In genomic region chr14:118705808-118706731, GRCm38 (mm10) we compare ENCODE assay signal across 8 mouse cellular contexts. TPM values are rescaled to one million over a fixed set of nuclear protein-coding genes. Genes with fewer than 3 reads are reported as not detected.
DNase-seq lines count a peak whose midpoint lies in the region; ATAC-seq and TF ChIP-seq lines count a peak whose summit lies in the region.

Gene Abcc4, minus strand, starts transcription at chr14:118706219.

- H3K4me1 ChIP-seq in forebrain, embryonic 14.5 days (ENCODE audit: control insufficient read depth, insufficient read depth, low read length): peaks cover 8% of the 10 kb centered on the region; the same call in 1 of the 2 replicates
- H3K4me1 ChIP-seq in lung, adult 2 months (ENCODE audit: control insufficient read depth, insufficient read depth, low read length): peaks cover 7% of the 10 kb centered on the region
- H3K4me1 ChIP-seq in neural tube, embryonic 15.5 days: peaks cover 25% of the 10 kb centered on the region

- peak; percentile 81 for DNase-seq in ES-CJ7 (ENCODE audit: low read depth, low spot score)
- peak; percentile 67 for DNase-seq in forebrain, embryonic 14.5 days (ENCODE audit: low spot score)
- peak; percentile 85 to 87 for DNase-seq in heart, postnatal 14 days
- DNase-seq in layer of hippocampus, adult 18-20 months (ENCODE audit: low spot score in 2 of 2): peak; percentile 52 to 70
- DNase-seq in lung, adult 2 months: peak; percentile 84
- DNase-seq in thymus, adult 18-20 months: peak; percentile 70

- H3K4me3 ChIP-seq in forebrain, embryonic 14.5 days (ENCODE audit: low read depth, low read length): peak within 1 kb of the TSS; percentile 65
- peak within 1 kb of the TSS; percentile 80 for H3K4me3 ChIP-seq in lung, adult 2 months (replicated peaks; ENCODE audit: extremely low read depth, low read depth, low read length)
- peak within 1 kb of the TSS; percentile 65 for H3K4me3 ChIP-seq in neural tube, embryonic 15.5 days (replicated peaks)

- H3K4me2 ChIP-seq in forebrain, embryonic 14.5 days (ENCODE audit: low read length): peak within 1 kb of the TSS; percentile 95
- peak within 1 kb of the TSS; percentile 98 for H3K4me2 ChIP-seq in neural tube, embryonic 15.5 days

- no peaks in the 10 kb centered on the region for H3K36me3 ChIP-seq in forebrain, embryonic 14.5 days (ENCODE audit: control insufficient read depth, insufficient read depth, low read length)
- no peaks in the 10 kb centered on the region for H3K36me3 ChIP-seq in neural tube, embryonic 15.5 days

- H3K9ac ChIP-seq in forebrain, embryonic 14.5 days (ENCODE audit: low read length): peak within 1 kb of the TSS; percentile 70
- H3K9ac ChIP-seq in neural tube, embryonic 15.5 days (replicated peaks): peak within 1 kb of the TSS; percentile 55

- no peaks in the 10 kb centered on the region for H3K9me3 ChIP-seq in forebrain, embryonic 14.5 days (replicated peaks; ENCODE audit: control insufficient read depth, low read length)
- H3K9me3 ChIP-seq in neural tube, embryonic 15.5 days (replicated peaks): no peaks in the 10 kb centered on the region

- intact Hi-C loops in heart, postnatal 14 days (cut with DNase I): no loop called here

- peak; percentile 65 for ATAC-seq in cerebellum, adult (ENCODE audit: insufficient number of reproducible peaks, low FRiP score, low TSS enrichment)
- ATAC-seq in forebrain, embryonic 14.5 days: peak; percentile 76
- ATAC-seq in neural tube, embryonic 15.5 days (ENCODE audit: low FRiP score): peak; percentile 79

- no peak within 1 kb of the TSS for H3K27ac ChIP-seq in forebrain, embryonic 14.5 days (ENCODE audit: low read depth, low read length)
- H3K27ac ChIP-seq in neural tube, embryonic 15.5 days (replicated peaks): peak within 1 kb of the TSS; percentile 58

- TF ChIP-seq POLR2A in lung, adult 2 months (IDR thresholded peaks at IDR 0.05; ENCODE audit: borderline replicate concordance, extremely low read depth, low read depth, low read length): 0 out of 2 replicates have a peak, but pooled peaks have one; percentile 4

- WGBS in forebrain, embryonic 14.5 days: under 1% methylated on average over 82 of the region's 106 CpGs
- 1% methylated on average over 106 of the region's 106 CpGs for WGBS in lung, adult 2 months
- WGBS in neural tube, embryonic 15.5 days: under 1% methylated on average over 103 of the region's 106 CpGs

- TF ChIP-seq CTCF in lung, adult 2 months (IDR thresholded peaks at IDR 0.05; ENCODE audit: insufficient read depth, low read length): no peak

- peaks cover 10% of the 10 kb centered on the region for H3K27me3 ChIP-seq in forebrain, embryonic 14.5 days (replicated peaks; ENCODE audit: control insufficient read depth, insufficient read depth, low read length)
- peaks cover 14% of the 10 kb centered on the region for H3K27me3 ChIP-seq in neural tube, embryonic 15.5 days (replicated peaks)

RNA-seq across cellular contexts. Expression of gene Abcc4, which starts in this region (rescaled TPM):
- polyA plus RNA-seq in forebrain, embryonic 14.5 days (2014; fragmentation: Nextera tagmentation; extraction: Ambion mirVana): 1.0 and 1.3 TPM in 2 replicates
- total RNA-seq in heart, postnatal 14 days (2021): 1 to 10 TPM; 9.6 to 9.9 TPM
- 1 to 10 TPM; 7.1 to 8.2 TPM for total RNA-seq in layer of hippocampus, adult 18-20 months (2021)
- polyA plus RNA-seq in lung, adult 2 months (2012; rRNA removed): 3.6 and 8.7 TPM in 2 replicates
- 3.1 and 3.2 TPM in 2 replicates for polyA plus RNA-seq in neural tube, embryonic 15.5 days (2015; fragmentation: Nextera tagmentation; extraction: Ambion mirVana)
